Mouse (Mus musculus) heart, adult 2 months (tissue): ENCODE measurements around the gene Bckdha.

Experiments
- EP300 ChIP-seq: fragments of 200-500 bp; IDR thresholded peaks from 2 replicates; pipeline ENCODE4 v1.6.1; 2011; ENCODE audit warnings: low read depth, low read length, control low read depth; ENCODE audit not compliant: insufficient read depth
- POLR2A ChIP-seq: fragments of 200-500 bp; IDR thresholded peaks from 2 replicates; pipeline ENCODE4 v1.6.1; 2011; ENCODE audit warnings: mild to moderate bottlenecking, low read depth, low read length, control low read depth; ENCODE audit not compliant: insufficient read depth

DNA sequence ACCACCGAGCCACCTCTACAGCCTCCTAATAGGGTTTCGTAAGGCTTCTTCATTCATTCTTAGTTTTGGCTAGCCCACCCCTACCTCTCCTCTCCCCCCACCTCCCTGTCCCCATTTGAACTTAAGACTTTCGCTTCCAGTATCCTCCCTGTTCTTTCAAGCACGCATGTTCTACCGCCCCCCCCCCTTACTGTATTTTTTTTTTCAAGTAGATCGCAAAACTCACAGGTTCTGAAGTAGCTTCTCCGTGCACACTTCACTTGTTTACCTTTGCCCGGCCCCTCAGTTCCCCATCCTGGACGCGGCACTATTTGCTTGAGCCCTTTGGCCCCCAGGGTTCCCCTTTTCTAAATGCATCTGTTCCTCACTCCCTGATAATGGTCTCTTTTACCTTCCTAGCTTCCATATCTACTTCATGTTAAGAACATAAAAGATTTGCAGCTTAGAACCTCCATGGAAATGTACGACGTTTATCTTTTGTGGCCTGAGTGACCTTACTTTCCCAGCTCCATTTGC lies 6.5 kb downstream of the Bckdha start:
- TF ChIP-seq POLR2A (no peak), EP300 (no peak)
